Mouse (Mus musculus) spleen, postnatal 14 days (tissue): ENCODE results near the gene Aagab.

Experiments
- DNase-seq, 2 experiments: peaks; one replicate each; pipeline ENCODE4 v3.0.0; 2021 to 2022; ENCODE audit warnings: low spot score in 2 of 2

Aagab gene

DNA sequence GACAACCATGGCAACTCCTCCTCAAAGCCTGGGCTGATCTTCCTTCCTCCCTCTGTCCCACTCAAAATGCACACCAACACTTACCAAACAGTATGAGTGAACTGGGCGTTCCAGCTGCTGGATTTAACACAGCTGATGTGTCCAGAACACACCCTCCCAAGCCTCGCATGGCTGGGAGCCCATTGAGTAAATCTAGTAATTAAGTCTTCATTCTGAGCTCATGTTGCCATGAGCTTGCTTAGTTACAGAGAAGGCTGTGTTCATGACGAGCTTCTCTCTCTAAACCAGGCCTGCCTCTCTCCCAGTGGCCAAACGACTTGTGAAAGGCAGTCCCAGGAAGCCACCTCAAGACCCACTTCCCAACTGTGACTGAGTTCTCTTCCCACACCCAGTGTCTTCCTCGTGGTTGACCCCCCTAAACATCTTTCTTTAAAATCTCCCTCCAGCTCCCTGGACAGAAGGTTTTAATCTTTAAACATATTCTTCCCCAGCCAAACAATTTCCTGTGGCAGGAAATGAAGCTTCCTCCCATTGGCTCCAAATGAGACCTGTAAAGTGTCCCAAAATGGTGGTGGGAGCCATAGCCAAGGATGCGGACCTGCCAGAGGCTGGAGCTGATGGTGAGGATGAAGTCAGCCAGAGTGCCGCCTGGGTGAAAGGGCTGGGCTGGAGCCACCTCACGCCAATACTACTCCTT lies 70.5 kb downstream of the Aagab start:
- no peak for DNase-seq

DNA sequence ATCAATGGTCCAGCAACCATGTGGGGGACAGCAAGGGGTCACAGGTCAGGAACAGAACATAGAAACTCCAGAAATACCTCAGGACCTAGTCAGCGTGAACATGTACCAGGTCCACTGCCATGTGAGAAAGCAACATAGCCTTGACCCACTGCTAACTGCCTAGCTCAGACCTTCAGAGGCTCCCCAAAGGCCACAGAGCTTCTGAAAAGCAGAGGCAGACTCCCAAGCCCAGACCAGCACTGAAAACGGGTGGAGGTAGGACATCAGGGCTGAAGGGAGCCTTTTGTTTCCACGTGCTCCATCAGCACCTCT lies 71.0 kb downstream of the Aagab start:
- DNase-seq = no peak

- DNase-seq = no peak
These were observed 72.2 kb downstream of the Aagab start for GRCm38 (mm10) chr9:63674613-63675012.

- DNase-seq = no peak
These were observed 75.2 kb downstream of the Aagab start for GRCm38 (mm10) chr9:63677621-63678020.

DNA sequence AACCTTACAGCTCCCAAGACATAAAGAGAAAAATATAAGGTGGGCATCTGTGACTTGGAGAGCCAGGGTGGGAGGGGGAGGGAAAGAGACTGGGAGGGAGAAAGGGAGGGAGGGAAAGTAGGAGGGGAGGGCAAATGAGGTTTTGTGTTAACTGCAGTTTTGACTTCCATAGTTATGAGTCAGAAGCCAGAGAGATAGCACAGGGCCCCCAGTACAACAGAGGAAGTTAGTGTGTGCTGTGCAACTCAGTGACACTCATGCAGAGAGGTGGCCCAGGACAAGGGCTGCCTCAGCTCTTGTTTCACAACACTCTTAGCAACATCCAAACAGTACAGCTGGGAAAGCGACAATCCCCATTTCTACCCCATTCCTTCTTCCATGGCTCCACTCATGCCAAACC lies 75.6 kb downstream of the Aagab start:
- DNase-seq = no peak

DNA sequence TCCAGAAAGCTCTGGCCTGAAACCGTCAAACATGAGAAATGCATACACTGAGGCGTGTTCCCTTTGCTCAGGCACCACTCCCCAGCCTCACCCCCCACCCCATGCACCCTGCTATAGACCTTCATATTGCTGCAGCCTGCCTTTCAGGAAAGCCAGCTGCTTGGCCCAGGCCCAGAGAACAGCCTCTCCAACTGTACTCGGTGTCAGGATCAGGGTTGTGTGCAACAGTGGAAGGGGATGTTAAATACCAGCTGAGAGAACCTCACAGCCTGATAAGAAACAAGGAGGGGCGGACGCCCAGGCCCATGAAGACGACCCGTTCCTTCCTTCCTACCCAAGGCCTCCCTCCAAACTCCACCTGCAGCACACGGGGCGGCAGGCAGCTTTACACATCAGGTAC lies 79.8 kb downstream of the Aagab start:
- DNase-seq = no peak

DNA sequence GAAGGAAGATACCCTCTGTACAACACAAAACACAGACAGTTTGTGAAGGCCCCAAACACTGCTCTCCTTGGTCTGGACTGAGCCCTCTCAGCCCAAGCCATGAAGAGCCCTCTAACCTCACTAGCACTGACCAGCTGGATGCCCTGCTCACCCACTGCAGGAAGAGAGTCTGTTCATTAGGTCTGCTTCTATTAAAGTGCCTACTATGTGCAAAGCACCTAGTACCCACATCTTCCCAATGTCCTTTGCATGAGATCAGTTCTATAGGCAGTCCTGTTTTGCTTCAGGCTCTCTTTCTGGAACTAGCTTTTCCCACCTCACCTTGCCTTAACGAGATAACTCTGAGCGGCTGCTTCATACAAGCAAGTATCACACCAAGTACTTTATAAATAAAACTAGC lies 80.5 kb downstream of the Aagab start:
- no peak for DNase-seq

- DNase-seq = no peak
These were observed 81.8 kb downstream of the Aagab start for GRCm38 (mm10) chr9:63684277-63684676.

DNA sequence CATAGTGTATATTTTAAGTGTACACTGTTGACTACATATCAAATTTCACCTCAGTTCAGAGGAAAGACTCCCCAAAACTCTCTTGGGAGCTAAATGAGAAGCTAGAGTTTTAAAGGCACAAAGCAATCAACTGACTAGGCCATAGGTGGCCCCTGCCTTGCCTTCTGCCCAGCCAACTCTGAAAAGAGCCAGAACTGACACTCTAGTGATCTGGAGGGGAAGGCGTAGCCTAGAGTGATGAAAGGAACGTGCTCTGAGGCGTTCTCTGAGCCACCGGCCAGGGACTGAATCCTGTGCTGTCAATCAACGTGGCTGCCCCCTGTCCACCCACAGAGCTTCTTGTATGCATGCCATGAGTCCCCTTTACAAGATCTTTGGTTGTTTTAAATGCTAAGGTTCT lies 82.9 kb downstream of the Aagab start:
- DNase-seq = no peak

- DNase-seq = no peak
These were observed 85.1 kb downstream of the Aagab start for GRCm38 (mm10) chr9:63687413-63688015.

GRCm38 (mm10) chr9:63690511-63690910 lies 88.1 kb downstream of the Aagab start:
- DNase-seq = no peak

DNA sequence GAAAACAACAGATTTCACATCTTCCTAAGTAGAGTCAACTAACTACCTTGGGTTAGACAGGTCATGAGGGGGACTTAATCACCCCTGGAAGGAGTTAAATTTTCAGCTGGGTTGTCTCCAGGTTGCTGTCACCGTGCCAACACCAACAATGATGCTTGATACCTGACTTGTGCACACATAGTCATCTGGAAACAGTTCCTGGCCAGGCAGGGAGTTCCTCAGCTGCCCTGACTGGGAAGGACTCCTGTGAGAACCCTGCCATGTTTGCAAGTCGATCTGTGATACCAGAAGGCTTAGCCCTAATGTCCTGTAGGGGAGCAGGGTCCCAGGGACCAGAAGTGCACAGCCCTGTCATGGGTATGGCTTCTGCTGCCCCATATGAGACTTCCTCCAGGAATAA lies 89.5 kb downstream of the Aagab start:
- no peak for DNase-seq
